Mouse (Mus musculus): ENCODE data around the gene BC048507. TPM values are rescaled to one million over a fixed set of nuclear protein-coding genes. Genes with fewer than 3 reads are reported as not detected.
A peak's percentile ranks its signal among the peaks of the same experiment; 100 is the strongest.

BC048507 gene
- polyA plus RNA-seq, 1 experiment: 98.0 TPM

- Histone ChIP-seq H3K36me3 (ENCODE audit: control insufficient read depth, insufficient read depth, low read length) (no peaks in the 10 kb centered on the region; the same call in 1 of the 2 replicates), H3K4me3 (ENCODE audit: control insufficient read depth, low read depth, low read length) (no peak overlapping the region; the same call in 1 of the 2 replicates), H3K27ac (ENCODE audit: control insufficient read depth, insufficient read depth, low read depth, low read length) (no peak overlapping the region), H3K27me3 (ENCODE audit: control insufficient read depth, insufficient read depth, low read length) (no peaks in the 10 kb centered on the region), H3K4me1 (ENCODE audit: control insufficient read depth, insufficient read depth, low read length) (peaks cover 4% of the 10 kb centered on the region)
- no peak for TF ChIP-seq POLR2A (IDR thresholded peaks at IDR 0.05; ENCODE audit: control insufficient read depth, low read depth, low read length)
- no peak for TF ChIP-seq CTCF (IDR thresholded peaks at IDR 0.05; ENCODE audit: control insufficient read depth, insufficient read depth, insufficient replicate concordance, low read depth, low read length)
Measured at GRCm38 (mm10) chr13:67844853-67845194, 18.3 kb upstream of the BC048507 start.

- Histone ChIP-seq H3K27ac (ENCODE audit: control insufficient read depth, insufficient read depth, low read depth, low read length) (peak overlapping the region; percentile 74), H3K27me3 (ENCODE audit: control insufficient read depth, insufficient read depth, low read length) (no peaks in the 10 kb centered on the region), H3K4me3 (ENCODE audit: control insufficient read depth, low read depth, low read length) (peak overlapping the region; percentile 84), H3K36me3 (ENCODE audit: control insufficient read depth, insufficient read depth, low read length) (no peaks in the 10 kb centered on the region; the same call in 1 of the 2 replicates), H3K4me1 (ENCODE audit: control insufficient read depth, insufficient read depth, low read length) (peaks cover 3% of the 10 kb centered on the region)
- TF ChIP-seq POLR2A (IDR thresholded peaks at IDR 0.05; ENCODE audit: control insufficient read depth, low read depth, low read length) (no peak), CTCF (IDR thresholded peaks at IDR 0.05; ENCODE audit: control insufficient read depth, insufficient read depth, insufficient replicate concordance, low read depth, low read length) (no peak)
Measured at GRCm38 (mm10) chr13:67850361-67850760, 12.8 kb upstream of the BC048507 start.

GRCm38 (mm10) chr13:67853130-67853529, 10.0 kb upstream of the BC048507 start:
- Histone ChIP-seq H3K4me3 (ENCODE audit: control insufficient read depth, low read depth, low read length) (peak overlapping the region; percentile 20), H3K36me3 (ENCODE audit: control insufficient read depth, insufficient read depth, low read length) (no peaks in the 10 kb centered on the region; the same call in 1 of the 2 replicates), H3K4me1 (ENCODE audit: control insufficient read depth, insufficient read depth, low read length) (peaks cover 3% of the 10 kb centered on the region), H3K27me3 (ENCODE audit: control insufficient read depth, insufficient read depth, low read length) (no peaks in the 10 kb centered on the region), H3K27ac (ENCODE audit: control insufficient read depth, insufficient read depth, low read depth, low read length) (no peak overlapping the region)
- TF ChIP-seq CTCF (IDR thresholded peaks at IDR 0.05; ENCODE audit: control insufficient read depth, insufficient read depth, insufficient replicate concordance, low read depth, low read length): no peak
- no peak for TF ChIP-seq POLR2A (IDR thresholded peaks at IDR 0.05; ENCODE audit: control insufficient read depth, low read depth, low read length)

- peaks cover 3% of the 10 kb centered on the region for H3K4me1 ChIP-seq (ENCODE audit: control insufficient read depth, insufficient read depth, low read length)
Measured at GRCm38 (mm10) chr13:67853983-67854382, 9.1 kb upstream of the BC048507 start.

GRCm38 (mm10) chr13:67857317-67857716, 5.8 kb upstream of the BC048507 start:
- TF ChIP-seq CTCF (IDR thresholded peaks at IDR 0.05; ENCODE audit: control insufficient read depth, insufficient read depth, insufficient replicate concordance, low read depth, low read length) (no peak), POLR2A (IDR thresholded peaks at IDR 0.05; ENCODE audit: control insufficient read depth, low read depth, low read length) (no peak)
- no peak overlapping the region for H3K27ac ChIP-seq (ENCODE audit: control insufficient read depth, insufficient read depth, low read depth, low read length)
- no peaks in the 10 kb centered on the region for H3K27me3 ChIP-seq (ENCODE audit: control insufficient read depth, insufficient read depth, low read length)
- no peaks in the 10 kb centered on the region for H3K4me1 ChIP-seq (ENCODE audit: control insufficient read depth, insufficient read depth, low read length)
- H3K36me3 ChIP-seq (ENCODE audit: control insufficient read depth, insufficient read depth, low read length): no peaks in the 10 kb centered on the region; the same call in 1 of the 2 replicates
- H3K4me3 ChIP-seq (ENCODE audit: control insufficient read depth, low read depth, low read length): no peak overlapping the region

More at GRCm38 (mm10) chr13:67853983-67854382, 9.1 kb upstream of the BC048507 start:
- H3K4me3 ChIP-seq (ENCODE audit: control insufficient read depth, low read depth, low read length): no peak overlapping the region
- H3K27me3 ChIP-seq (ENCODE audit: control insufficient read depth, insufficient read depth, low read length): no peaks in the 10 kb centered on the region
- H3K36me3 ChIP-seq (ENCODE audit: control insufficient read depth, insufficient read depth, low read length): no peaks in the 10 kb centered on the region; the same call in 1 of the 2 replicates
- no peak for TF ChIP-seq CTCF (IDR thresholded peaks at IDR 0.05; ENCODE audit: control insufficient read depth, insufficient read depth, insufficient replicate concordance, low read depth, low read length)
- no peak for TF ChIP-seq POLR2A (IDR thresholded peaks at IDR 0.05; ENCODE audit: control insufficient read depth, low read depth, low read length)
- H3K27ac ChIP-seq (ENCODE audit: control insufficient read depth, insufficient read depth, low read depth, low read length): no peak overlapping the region

- Histone ChIP-seq H3K36me3 (ENCODE audit: control insufficient read depth, insufficient read depth, low read length) (no peaks in the 10 kb centered on the region), H3K4me1 (ENCODE audit: control insufficient read depth, insufficient read depth, low read length) (no peaks in the 10 kb centered on the region), H3K27me3 (ENCODE audit: control insufficient read depth, insufficient read depth, low read length) (no peaks in the 10 kb centered on the region; the same call in 1 of the 2 replicates), H3K4me3 (ENCODE audit: control insufficient read depth, low read depth, low read length) (peak overlapping the region; percentile 50), H3K27ac (ENCODE audit: control insufficient read depth, insufficient read depth, low read depth, low read length) (no peak overlapping the region)
- TF ChIP-seq POLR2A (IDR thresholded peaks at IDR 0.05; ENCODE audit: control insufficient read depth, low read depth, low read length) (no peak), CTCF (IDR thresholded peaks at IDR 0.05; ENCODE audit: control insufficient read depth, insufficient read depth, insufficient replicate concordance, low read depth, low read length) (no peak)
Measured at GRCm38 (mm10) chr13:67862508-67862907, 618 bp upstream of the BC048507 start.

- H3K27ac ChIP-seq (ENCODE audit: control insufficient read depth, insufficient read depth, low read depth, low read length): no peak overlapping the region
Measured at GRCm38 (mm10) chr13:67864764-67865350, 1.7 kb downstream of the BC048507 start.

More at GRCm38 (mm10) chr13:67864764-67865350, 1.7 kb downstream of the BC048507 start:
- Histone ChIP-seq H3K4me3 (ENCODE audit: control insufficient read depth, low read depth, low read length) (no peak overlapping the region), H3K27me3 (ENCODE audit: control insufficient read depth, insufficient read depth, low read length) (no peaks in the 10 kb centered on the region; the same call in 1 of the 2 replicates), H3K36me3 (ENCODE audit: control insufficient read depth, insufficient read depth, low read length) (no peaks in the 10 kb centered on the region), H3K4me1 (ENCODE audit: control insufficient read depth, insufficient read depth, low read length) (no peaks in the 10 kb centered on the region)
- TF ChIP-seq POLR2A (IDR thresholded peaks at IDR 0.05; ENCODE audit: control insufficient read depth, low read depth, low read length) (no peak), CTCF (IDR thresholded peaks at IDR 0.05; ENCODE audit: control insufficient read depth, insufficient read depth, insufficient replicate concordance, low read depth, low read length) (no peak)
